13 mouse cellular contexts compared by ENCODE assay signal in genomic region chr16:22586151-22586836, GRCm38 (mm10).
"Had no signal": no experiment of that assay in that cellular context is flagged by ENCODE, and none has a peak within 500 bp of the region (broad histone marks: within the 10 kb centered on the region; RNA-seq: fewer than 3 reads in every experiment).

No protein-coding gene starts in this region.

- DNase-seq: kidney, adult 9 months; kidney, postnatal 14 days; kidney, postnatal 4 days; layer of hippocampus, adult 9-11 months; liver, embryonic 13.5 days; lung, adult 2 months; lung, postnatal 14 days; lung, postnatal 4 days; midbrain, embryonic 14.5 days; thymus, adult 18-20 months; thymus, postnatal 36 days had no signal

- H3K4me2 ChIP-seq: liver, embryonic 13.5 days; midbrain, embryonic 11.5 days had no signal

- H3K27me3 ChIP-seq: liver, embryonic 13.5 days had no signal

- H3K9ac ChIP-seq: liver, embryonic 13.5 days had no signal

- H3K4me3 ChIP-seq: left cerebral cortex, adult 2 months; liver, embryonic 13.5 days had no signal

- H3K4me1 ChIP-seq: liver, embryonic 13.5 days had no signal

- H3K27ac ChIP-seq: left cerebral cortex, adult 2 months; liver, embryonic 13.5 days had no signal

- H3K9me3 ChIP-seq: liver, embryonic 13.5 days had no signal

- H3K36me3 ChIP-seq: liver, embryonic 13.5 days had no signal
